Mouse (Mus musculus): Measurements from ENCODE around the gene Nedd9.

- TF ChIP-seq CTCF (IDR thresholded peaks at IDR 0.05; ENCODE audit: control insufficient read depth, insufficient read depth, low read length) (no peak), POLR2A (IDR thresholded peaks at IDR 0.05; ENCODE audit: borderline replicate concordance, control insufficient read depth, low read depth, low read length) (no peak)
Observed at GRCm38 (mm10) chr13:41457030-41457797, 29.9 kb downstream of the Nedd9 start.

All from bone marrow, adult 2 months (tissue).